Mouse (Mus musculus): ENCODE data around the gene Hsd17b12. TPM values are rescaled to one million over a fixed set of nuclear protein-coding genes. Genes with fewer than 3 reads are reported as not detected.

Hsd17b12 gene
- polyA plus RNA-seq, 1 experiment from 2014 or later, result 119 TPM

DNA sequence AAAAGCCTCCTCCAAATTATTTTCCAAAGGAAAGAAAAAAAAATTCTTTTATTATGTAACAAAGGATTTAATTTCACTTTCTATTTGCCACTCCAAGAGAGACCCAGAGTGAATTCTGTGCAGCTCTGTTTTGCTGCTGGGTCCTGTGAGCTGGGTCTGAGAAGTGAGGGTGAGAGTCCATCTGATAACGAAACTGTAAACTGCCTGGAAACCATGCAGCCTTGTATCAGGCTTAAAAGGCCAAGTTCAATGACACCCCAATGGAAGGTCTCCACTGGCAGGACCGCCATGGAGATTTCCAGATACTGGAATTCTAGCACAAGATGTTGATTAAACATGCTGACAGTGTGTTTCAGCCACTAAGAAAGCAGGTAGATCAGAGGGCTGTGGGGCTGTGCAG is 113.6 kb downstream of the Hsd17b12 start:
- no peak overlapping the region for H3K4me2 ChIP-seq
- no peak overlapping the region for H3K27ac ChIP-seq
- 90% methylated on average over 2 of the region's 2 CpGs for WGBS
- ATAC-seq (ENCODE audit: insufficient number of reproducible peaks, insufficient read depth, low FRiP score, low TSS enrichment, low read depth), result no peak
- no peaks in the 10 kb centered on the region for H3K9me3 ChIP-seq
- no peak overlapping the region for H3K9ac ChIP-seq
- no peaks in the 10 kb centered on the region for H3K27me3 ChIP-seq
- no peak overlapping the region for H3K4me3 ChIP-seq
- H3K4me1 ChIP-seq, result peaks cover 12% of the 10 kb centered on the region
- peaks cover 13% of the 10 kb centered on the region; the same call in 1 of the 2 replicates for H3K36me3 ChIP-seq

DNA sequence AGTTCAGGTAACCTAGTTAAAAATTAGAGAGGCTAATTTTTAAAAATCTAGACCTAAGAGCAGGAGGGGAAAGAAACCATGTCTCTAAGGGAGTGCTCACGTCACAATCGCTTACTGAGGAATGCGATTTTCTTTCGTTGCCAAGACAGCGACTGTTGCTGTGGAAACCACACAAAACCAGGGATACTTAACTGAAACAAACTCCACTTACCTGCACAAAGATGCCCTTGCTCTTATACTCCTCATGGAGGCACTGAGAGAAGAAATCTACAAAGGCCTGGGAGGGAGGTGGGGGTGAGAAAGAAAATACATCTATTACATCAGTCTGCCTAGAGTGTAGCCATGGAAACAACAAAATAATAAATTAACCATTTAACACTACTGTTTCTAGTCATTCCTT is 114.1 kb downstream of the Hsd17b12 start:
- Histone ChIP-seq H3K9ac (no peak overlapping the region), H3K27ac (no peak overlapping the region), H3K36me3 (peaks cover 14% of the 10 kb centered on the region; the same call in 1 of the 2 replicates), H3K4me3 (no peak overlapping the region), H3K9me3 (no peaks in the 10 kb centered on the region), H3K4me2 (no peak overlapping the region), H3K27me3 (no peaks in the 10 kb centered on the region), H3K4me1 (peaks cover 7% of the 10 kb centered on the region; the same call in 1 of the 2 replicates)
- ATAC-seq (ENCODE audit: insufficient number of reproducible peaks, insufficient read depth, low FRiP score, low TSS enrichment, low read depth), result no peak
- 54% methylated on average over 5 of the region's 5 CpGs for WGBS

DNA sequence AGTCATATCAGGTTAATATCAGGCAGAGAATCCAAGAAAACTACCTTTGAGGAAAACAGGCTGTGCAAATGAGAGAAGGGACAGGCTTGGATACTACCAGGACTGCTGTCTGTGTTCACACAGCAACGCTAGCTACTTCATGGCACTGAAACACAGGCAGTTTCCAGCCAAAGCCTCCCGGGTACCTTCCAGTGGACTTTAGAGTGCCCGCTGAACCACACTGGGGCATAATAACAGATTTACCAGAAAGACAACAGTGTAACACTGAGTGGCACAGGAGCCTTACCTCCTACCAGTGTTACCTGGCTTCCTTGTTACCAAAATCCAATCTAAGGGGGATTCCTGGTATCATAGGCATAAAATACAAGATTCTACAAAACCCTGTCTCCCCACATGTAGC is 115.3 kb downstream of the Hsd17b12 start:
- no peak overlapping the region for H3K4me3 ChIP-seq
- peaks cover 14% of the 10 kb centered on the region; the same call in 1 of the 2 replicates for H3K36me3 ChIP-seq
- H3K9ac ChIP-seq, result no peak overlapping the region
- ATAC-seq (ENCODE audit: insufficient number of reproducible peaks, insufficient read depth, low FRiP score, low TSS enrichment, low read depth), result no peak
- H3K27me3 ChIP-seq, result no peaks in the 10 kb centered on the region
- H3K9me3 ChIP-seq, result no peaks in the 10 kb centered on the region
- H3K4me2 ChIP-seq, result no peak overlapping the region
- H3K4me1 ChIP-seq, result peaks cover 6% of the 10 kb centered on the region; the same call in 1 of the 2 replicates
- WGBS, result 92% methylated on average over 3 of the region's 3 CpGs
- H3K27ac ChIP-seq, result no peak overlapping the region

GRCm38 (mm10) chr2:94040391-94041125 is 117.2 kb downstream of the Hsd17b12 start:
- no peak overlapping the region for H3K4me3 ChIP-seq
- no peaks in the 10 kb centered on the region for H3K27me3 ChIP-seq
- ATAC-seq (ENCODE audit: insufficient number of reproducible peaks, insufficient read depth, low FRiP score, low TSS enrichment, low read depth), result no peak
- no peak overlapping the region for H3K4me2 ChIP-seq
- H3K36me3 ChIP-seq, result peaks cover 14% of the 10 kb centered on the region; the same call in 1 of the 2 replicates
- 86% methylated on average over 5 of the region's 5 CpGs for WGBS
- no peak overlapping the region for H3K9ac ChIP-seq
- H3K4me1 ChIP-seq, result peaks cover 4% of the 10 kb centered on the region; the same call in 1 of the 2 replicates
- H3K9me3 ChIP-seq, result no peaks in the 10 kb centered on the region
- no peak overlapping the region for H3K27ac ChIP-seq

DNA sequence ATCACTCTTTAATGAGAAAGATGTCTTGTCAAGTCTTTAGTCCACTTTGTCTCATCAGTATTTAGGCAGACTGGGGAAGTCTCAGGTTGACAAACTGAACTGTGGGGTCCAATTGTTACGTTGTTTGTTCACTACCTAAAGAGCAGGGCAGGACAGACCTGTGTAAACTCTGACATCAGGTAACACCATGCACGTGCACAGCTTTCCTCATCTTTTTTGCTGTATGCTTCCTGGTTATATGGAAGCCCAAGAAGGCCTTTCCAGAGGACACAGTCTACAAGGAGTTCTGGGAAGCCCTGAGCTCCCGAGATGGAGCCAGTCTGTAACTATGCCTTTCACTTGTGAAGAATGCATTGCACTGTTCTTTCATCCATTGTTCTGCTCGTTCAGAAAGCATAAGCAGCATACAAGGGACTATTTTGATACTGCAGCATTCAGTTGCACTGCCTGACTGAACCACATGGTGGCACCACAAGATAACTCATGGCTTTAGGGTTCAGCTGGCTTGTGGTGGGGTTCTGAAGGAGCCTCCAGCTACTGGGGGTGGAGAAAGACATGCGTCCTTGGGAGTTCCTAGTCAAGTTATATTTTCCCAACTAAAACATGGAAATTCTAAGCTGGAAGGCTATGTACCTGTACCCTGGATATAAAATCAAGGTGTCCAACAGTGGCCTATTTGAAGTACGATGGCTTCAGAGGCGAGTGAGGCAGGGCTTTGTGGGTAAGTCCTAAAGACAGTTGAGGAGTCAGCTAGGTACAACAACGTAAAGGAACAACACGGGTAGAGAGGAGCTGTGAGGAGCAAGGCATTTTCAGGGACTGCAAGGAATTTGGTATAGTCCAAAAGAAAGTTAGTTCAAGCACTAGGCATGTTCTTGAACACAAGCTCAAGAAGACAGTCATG is 122.1 kb downstream of the Hsd17b12 start:
- no peak overlapping the region for H3K9ac ChIP-seq
- H3K36me3 ChIP-seq, result peaks cover 18% of the 10 kb centered on the region; the same call in 1 of the 2 replicates
- no peak; the same call in 1 of the 2 replicates for ATAC-seq (ENCODE audit: insufficient number of reproducible peaks, insufficient read depth, low FRiP score, low TSS enrichment, low read depth)
- no peak overlapping the region for H3K4me2 ChIP-seq
- WGBS, result 68% methylated on average over 9 of the region's 9 CpGs
- H3K4me3 ChIP-seq, result no peak overlapping the region
- H3K27ac ChIP-seq, result no peak overlapping the region
- no peaks in the 10 kb centered on the region for H3K4me1 ChIP-seq
- H3K9me3 ChIP-seq, result no peaks in the 10 kb centered on the region
- no peaks in the 10 kb centered on the region for H3K27me3 ChIP-seq

DNA sequence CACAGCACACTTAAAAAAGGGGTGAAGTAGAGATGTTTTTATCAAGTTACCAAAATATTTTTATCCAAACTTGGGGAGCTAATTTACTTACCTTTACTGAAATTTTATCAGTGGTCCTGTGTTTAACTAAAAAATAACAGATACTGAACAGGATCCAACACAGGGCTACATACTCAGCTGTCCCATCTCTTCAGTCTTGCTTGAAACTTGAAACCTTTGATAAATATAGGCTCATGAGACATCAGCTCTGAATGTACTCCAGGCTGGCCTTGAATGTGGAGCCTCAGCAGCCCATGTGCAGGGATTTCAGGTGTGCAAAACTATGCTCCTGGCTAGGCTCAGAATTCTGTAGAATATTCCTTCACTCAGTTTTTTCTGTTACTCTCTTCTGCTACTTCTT is 127.2 kb downstream of the Hsd17b12 start:
- H3K27me3 ChIP-seq, result no peaks in the 10 kb centered on the region
- peaks cover 14% of the 10 kb centered on the region; the same call in 1 of the 2 replicates for H3K36me3 ChIP-seq
- no peaks in the 10 kb centered on the region for H3K4me1 ChIP-seq
- no peaks in the 10 kb centered on the region for H3K9me3 ChIP-seq
- ATAC-seq (ENCODE audit: insufficient number of reproducible peaks, insufficient read depth, low FRiP score, low TSS enrichment, low read depth), result no peak
- no peak overlapping the region for H3K4me2 ChIP-seq
- H3K9ac ChIP-seq, result no peak overlapping the region
- no peak overlapping the region for H3K4me3 ChIP-seq
- H3K27ac ChIP-seq, result no peak overlapping the region

DNA sequence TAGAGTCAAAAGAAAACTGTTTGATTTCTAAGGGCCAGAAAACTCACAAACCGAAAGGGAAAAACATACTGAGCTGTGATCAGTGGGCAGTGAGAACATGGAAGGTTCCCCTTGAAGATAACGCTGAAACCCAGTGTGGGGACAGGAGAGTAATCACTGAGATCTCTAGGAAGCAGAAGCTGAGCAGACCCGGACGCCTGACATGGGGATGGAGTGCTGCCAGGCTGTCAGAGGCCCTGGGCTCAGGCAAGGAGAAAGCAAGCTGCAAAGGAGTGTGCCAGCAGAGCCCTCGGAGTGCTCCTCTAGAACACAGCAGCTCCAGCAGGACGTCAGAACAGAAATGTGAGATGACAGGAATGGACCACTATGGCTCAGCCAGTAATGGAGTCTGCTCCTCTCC is 133.1 kb downstream of the Hsd17b12 start:
- WGBS, result 55% methylated on average over 6 of the region's 6 CpGs

DNA sequence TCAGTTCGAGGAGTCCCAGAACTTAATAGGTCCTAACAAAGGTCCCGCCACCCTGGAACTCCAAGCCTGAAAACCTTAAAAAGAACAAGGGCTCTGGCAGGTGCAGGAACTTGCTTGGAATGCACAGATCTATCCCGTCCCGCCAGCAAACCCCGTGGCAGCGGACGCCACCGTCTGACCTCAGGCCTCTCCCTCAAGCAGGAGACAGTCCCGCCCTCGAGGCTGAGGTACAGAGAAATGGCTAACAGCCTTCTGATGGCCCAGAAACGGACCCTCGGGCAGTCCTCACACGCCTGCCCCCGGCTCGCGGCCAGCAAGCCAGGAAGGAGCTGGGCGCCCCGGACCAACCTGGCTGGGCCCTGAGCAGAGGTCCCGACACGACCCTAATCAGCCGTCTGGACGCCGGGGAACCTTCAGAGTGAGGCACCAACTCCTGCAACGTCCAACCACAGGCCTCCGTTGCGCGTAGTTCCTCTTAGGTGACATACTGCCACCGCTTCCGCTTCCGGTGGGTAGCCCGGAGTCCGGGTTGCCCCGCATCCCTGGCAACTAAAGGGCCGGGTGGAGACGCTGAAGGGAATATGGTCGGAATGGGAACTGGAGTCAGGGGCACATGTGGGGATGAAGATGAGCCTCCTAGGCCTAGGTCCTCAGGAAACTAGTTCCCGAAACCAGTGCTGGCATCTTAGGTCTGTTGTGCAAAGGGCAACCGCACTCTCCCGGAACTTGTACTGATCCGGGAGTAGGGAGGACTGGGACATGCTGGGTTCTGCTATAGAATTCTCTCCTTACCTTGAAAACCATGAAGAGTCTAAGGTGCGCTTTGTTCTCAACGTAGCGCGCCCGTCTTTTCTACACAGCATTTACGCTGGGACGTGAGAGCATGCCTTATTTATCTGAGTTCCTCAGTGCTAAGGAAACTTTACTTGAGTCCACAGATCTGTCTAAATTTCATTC is 147.2 kb downstream of the Hsd17b12 start, which contains the start of gene Alkbh3:
TSS of gene Alkbh3 (minus strand) at position 473 of the 957 bp plus-strand sequence.
- ATAC-seq (ENCODE audit: insufficient number of reproducible peaks, insufficient read depth, low FRiP score, low TSS enrichment, low read depth), result peak; percentile 98
- Histone ChIP-seq H3K4me1 (peaks cover 9% of the 10 kb centered on the region), H3K4me2 (peak within 1 kb of the TSS; percentile 94), H3K36me3 (peaks cover 27% of the 10 kb centered on the region), H3K9me3 (no peaks in the 10 kb centered on the region), H3K27ac (no peak within 1 kb of the TSS), H3K9ac (peak within 1 kb of the TSS; percentile 88), H3K4me3 (peak within 1 kb of the TSS; percentile 85), H3K27me3 (no peaks in the 10 kb centered on the region)
- WGBS, result 5% methylated on average over 47 of the region's 47 CpGs

More for the DNA sequence above, 133.1 kb downstream of the Hsd17b12 start:
- Histone ChIP-seq H3K9ac (no peak overlapping the region), H3K4me1 (no peaks in the 10 kb centered on the region), H3K27ac (no peak overlapping the region), H3K9me3 (no peaks in the 10 kb centered on the region), H3K36me3 (no peaks in the 10 kb centered on the region), H3K4me2 (no peak overlapping the region), H3K4me3 (no peak overlapping the region), H3K27me3 (no peaks in the 10 kb centered on the region)
- ATAC-seq (ENCODE audit: insufficient number of reproducible peaks, insufficient read depth, low FRiP score, low TSS enrichment, low read depth), result no peak

DNA sequence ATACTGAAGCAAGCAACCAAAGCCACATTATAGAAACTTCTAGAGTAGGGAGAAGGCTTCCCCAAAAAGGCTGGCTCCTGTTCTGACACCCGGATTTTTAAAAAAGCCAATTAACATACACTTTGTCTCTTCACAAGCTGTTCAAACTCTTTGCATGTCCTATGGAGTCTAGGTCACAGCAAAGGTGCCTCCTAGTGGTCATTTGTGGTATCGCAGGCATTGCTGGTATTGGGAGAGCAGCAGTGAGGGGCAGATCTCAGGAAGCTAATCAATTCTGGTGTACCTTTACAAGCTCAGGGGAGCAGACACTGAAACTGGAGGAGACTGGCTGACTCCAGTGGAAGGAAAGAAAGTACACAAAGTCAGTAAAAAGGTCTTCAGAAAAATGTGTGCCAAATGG is 155.4 kb downstream of the Hsd17b12 start:
- Histone ChIP-seq H3K4me2 (no peak overlapping the region), H3K27me3 (no peaks in the 10 kb centered on the region), H3K27ac (no peak overlapping the region), H3K36me3 (peaks cover 88% of the 10 kb centered on the region), H3K4me1 (no peaks in the 10 kb centered on the region), H3K9ac (no peak overlapping the region), H3K9me3 (no peaks in the 10 kb centered on the region), H3K4me3 (no peak overlapping the region)
- ATAC-seq (ENCODE audit: insufficient number of reproducible peaks, insufficient read depth, low FRiP score, low TSS enrichment, low read depth), result no peak
- 7% methylated on average over 2 of the region's 2 CpGs for WGBS

DNA sequence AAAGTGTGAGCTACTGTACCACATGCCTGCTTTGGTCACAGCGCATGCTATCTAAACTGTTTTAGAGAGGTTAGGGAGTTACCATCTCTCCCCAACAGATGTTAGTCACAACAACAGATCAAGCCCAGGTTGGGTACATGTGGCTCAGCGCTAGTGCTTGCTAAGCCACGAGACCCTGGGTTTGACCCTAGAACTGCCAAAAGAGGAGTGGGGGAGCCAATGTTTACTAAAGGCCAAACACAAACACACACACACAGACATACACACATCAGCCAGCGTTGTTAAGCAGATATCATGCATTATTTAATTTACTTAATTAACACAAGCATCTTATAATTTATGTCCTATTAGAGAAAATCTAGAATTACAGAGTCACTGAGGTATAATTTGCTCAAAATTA is 155.8 kb downstream of the Hsd17b12 start:
- no peak for ATAC-seq (ENCODE audit: insufficient number of reproducible peaks, insufficient read depth, low FRiP score, low TSS enrichment, low read depth)
- Histone ChIP-seq H3K27me3 (no peaks in the 10 kb centered on the region), H3K9ac (no peak overlapping the region), H3K4me3 (no peak overlapping the region), H3K9me3 (no peaks in the 10 kb centered on the region), H3K27ac (no peak overlapping the region), H3K36me3 (peaks cover 88% of the 10 kb centered on the region), H3K4me2 (no peak overlapping the region), H3K4me1 (no peaks in the 10 kb centered on the region)
- WGBS, result 74% methylated on average over 4 of the region's 4 CpGs

DNA sequence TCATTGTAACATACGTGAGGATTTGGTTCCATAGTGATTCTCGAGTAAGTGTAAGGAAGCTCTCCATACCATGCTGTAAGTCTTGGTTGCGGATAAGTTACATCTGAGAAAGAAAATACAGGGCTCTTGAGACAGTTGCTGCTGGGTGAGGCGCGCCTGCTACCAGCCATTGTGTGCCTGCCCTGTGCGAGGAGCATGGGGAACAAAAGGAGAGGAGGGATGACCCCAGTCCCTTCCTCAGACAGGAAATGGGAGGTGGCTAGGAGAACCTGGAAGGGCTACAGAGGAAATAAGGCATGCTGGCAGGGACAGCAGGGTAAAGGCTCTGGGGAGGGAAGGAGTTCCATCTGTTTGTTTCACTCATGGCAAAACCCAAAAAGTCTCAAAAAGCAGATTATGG is 156.4 kb downstream of the Hsd17b12 start:
- H3K9me3 ChIP-seq, result no peaks in the 10 kb centered on the region
- H3K27me3 ChIP-seq, result no peaks in the 10 kb centered on the region
- no peak overlapping the region for H3K27ac ChIP-seq
- no peak for ATAC-seq (ENCODE audit: insufficient number of reproducible peaks, insufficient read depth, low FRiP score, low TSS enrichment, low read depth)
- no peaks in the 10 kb centered on the region for H3K4me1 ChIP-seq
- H3K4me2 ChIP-seq, result no peak overlapping the region
- H3K4me3 ChIP-seq, result no peak overlapping the region
- 80% methylated on average over 6 of the region's 6 CpGs for WGBS
- peaks cover 88% of the 10 kb centered on the region for H3K36me3 ChIP-seq
- no peak overlapping the region for H3K9ac ChIP-seq

All from embryonic facial prominence, embryonic 13.5 days (tissue).